Mouse (Mus musculus) cerebellum, postnatal 4 days (tissue): Measurements from ENCODE around the gene Fam161a.

Source experiments
- DNase-seq, 2 experiments: peaks; one replicate each; pipeline ENCODE4 v3.0.0; 2022; ENCODE audit warnings: low spot score in 2 of 2, mixed read lengths in 1 of 2

The Fam161a gene

GRCm38 (mm10) chr11:23007481-23008180 is at the start of gene Fam161a:
Gene Fam161a, plus strand, starts transcription at chr11:23007531.
- peak; percentile 38 to 72 for DNase-seq

- DNase-seq: no peak
Observed at GRCm38 (mm10) chr11:22957791-22958374, 49.4 kb upstream of the Fam161a start.

- DNase-seq: no peak
Observed at GRCm38 (mm10) chr11:22962101-22962500, 45.2 kb upstream of the Fam161a start.

GRCm38 (mm10) chr11:22964401-22964800 is 42.9 kb upstream of the Fam161a start:
- DNase-seq: no peak

GRCm38 (mm10) chr11:22965503-22965902 is 41.8 kb upstream of the Fam161a start:
- DNase-seq: no peak

- no peak for DNase-seq
Observed at GRCm38 (mm10) chr11:22969486-22969885, 37.8 kb upstream of the Fam161a start.

GRCm38 (mm10) chr11:22970546-22970945 is 36.8 kb upstream of the Fam161a start:
- DNase-seq: no peak

GRCm38 (mm10) chr11:22971835-22972709 is 35.3 kb upstream of the Fam161a start, which contains the start of gene Zrsr1:
Gene Zrsr1, plus strand, starts transcription at chr11:22972005.
- DNase-seq: peak; percentile 29 to 35

GRCm38 (mm10) chr11:22972746-22973526 is 34.4 kb upstream of the Fam161a start:
- DNase-seq: peak; percentile 42 to 64

- DNase-seq: no peak
Observed at GRCm38 (mm10) chr11:22973599-22973998, 33.7 kb upstream of the Fam161a start.

- no peak for DNase-seq
Observed at GRCm38 (mm10) chr11:22978215-22978614, 29.1 kb upstream of the Fam161a start.

GRCm38 (mm10) chr11:22978711-22979110 is 28.6 kb upstream of the Fam161a start:
- DNase-seq: peak in 1 of 2 experiments; percentile 42

GRCm38 (mm10) chr11:22979221-22979620 is 28.1 kb upstream of the Fam161a start:
- no peak for DNase-seq

GRCm38 (mm10) chr11:22981041-22981440 is 26.3 kb upstream of the Fam161a start:
- DNase-seq: no peak

- no peak for DNase-seq
Observed at GRCm38 (mm10) chr11:22981543-22981950, 25.8 kb upstream of the Fam161a start.

GRCm38 (mm10) chr11:22981984-22982757 is 25.2 kb upstream of the Fam161a start, which contains the start of the genes Gm28048 and Commd1:
Gene Gm28048, minus strand, starts transcription at chr11:22982090.
Gene Commd1, minus strand, starts transcription at chr11:22982382.
- DNase-seq: peak; percentile 98 to 99

GRCm38 (mm10) chr11:22982846-22983245 is 24.5 kb upstream of the Fam161a start:
- DNase-seq: no peak

GRCm38 (mm10) chr11:22985510-22985909 is 21.8 kb upstream of the Fam161a start:
- DNase-seq: no peak

GRCm38 (mm10) chr11:22987357-22987756 is 20.0 kb upstream of the Fam161a start:
- peak in 1 of 2 experiments; percentile 29 for DNase-seq

GRCm38 (mm10) chr11:22989786-22990185 is 17.5 kb upstream of the Fam161a start:
- DNase-seq: no peak
